Mouse (Mus musculus) heart, embryonic 14.5 days (tissue): ENCODE measurements around the gene Gm17631. TPM values are rescaled to one million over a fixed set of nuclear protein-coding genes. Genes with fewer than 3 reads are reported as not detected.
"Not testable (repeated sequence)": the region's sequence is repeated elsewhere in the genome, so short reads cannot be mapped to it uniquely, and the experiment has no call there.

Experiments used
- ATAC-seq: fragments of 200-750 bp; cut with Nextera tagmentation; 2 replicates; pipeline ENCODE4 v1.8.0; 2017; ENCODE audit warnings: low read depth, moderate TSS enrichment; ENCODE audit not compliant: insufficient number of reproducible peaks, insufficient read depth, low FRiP score
- H3K27ac ChIP-seq, 2 experiments: fragments of 200-500 bp in 1 of 2; fragments of 300-500 bp in 1 of 2; sonication (generic) in 1 of 2; replicated peaks in 1 of 2; 2 replicates each; pipeline ENCODE4 v1.5.1; 2012 to 2014; ENCODE audit warnings: low read depth in 2 of 2, low read length in 2 of 2, control low read depth in 1 of 2, mild to moderate bottlenecking in 1 of 2, mixed read lengths in 1 of 2; ENCODE audit not compliant: control insufficient read depth in 1 of 2, insufficient read depth in 1 of 2
- H3K27me3 ChIP-seq: fragments of 300-500 bp; sonication (generic); 2 replicates; pipeline ENCODE4 v1.6.1; 2014; ENCODE audit warnings: mild to moderate bottlenecking, low read length, control low read depth; ENCODE audit not compliant: control insufficient read depth, insufficient read depth
- H3K36me3 ChIP-seq: fragments of 300-500 bp; sonication (generic); 2 replicates; pipeline ENCODE4 v1.6.1; 2014; ENCODE audit warnings: mild to moderate bottlenecking, control low read depth, low read length, mixed read lengths; ENCODE audit not compliant: control insufficient read depth, insufficient read depth
- H3K4me1 ChIP-seq, 2 experiments: fragments of 200-500 bp in 1 of 2; fragments of 300-500 bp in 1 of 2; sonication (generic) in 1 of 2; 2 replicates each; pipeline ENCODE4 v1.6.1; 2012 to 2014; ENCODE audit warnings: low read length in 2 of 2, control low read depth in 1 of 2, mixed read lengths in 1 of 2; ENCODE audit not compliant: control insufficient read depth in 2 of 2, insufficient read depth in 2 of 2
- H3K4me2 ChIP-seq: fragments of 300-500 bp; sonication (generic); 2 replicates; pipeline ENCODE4 v1.6.1; 2014; ENCODE audit warnings: mild to moderate bottlenecking, low read length
- H3K4me3 ChIP-seq, 2 experiments: fragments of 200-500 bp in 1 of 2; fragments of 300-500 bp in 1 of 2; sonication (generic) in 1 of 2; 2 replicates each; pipeline ENCODE4 v1.5.1; 2012 to 2014; ENCODE audit warnings: low read length in 2 of 2, mild to moderate bottlenecking in 2 of 2, control low read depth in 1 of 2, low read depth in 1 of 2, moderate library complexity in 1 of 2; ENCODE audit not compliant: control insufficient read depth in 1 of 2, insufficient read depth in 1 of 2
- H3K9ac ChIP-seq: fragments of 300-500 bp; sonication (generic); 2 replicates; pipeline ENCODE4 v1.6.1; 2014; ENCODE audit warnings: mild to moderate bottlenecking, low read length
- H3K9me3 ChIP-seq: fragments of 300-500 bp; sonication (generic); 2 replicates; pipeline ENCODE4 v1.6.1; 2016; ENCODE audit warnings: low read length, control low read depth; ENCODE audit not compliant: control insufficient read depth
- WGBS: fragments of 180-500 bp; shearing (Covaris S2); extraction: QIAGEN DNeasy Blood & Tissue Kit; methylation state at CpG from one replicate; pipeline ENCODE4 v1.1.7; 2014; 5-methylcytosine and 5-hydroxymethylcytosine counted together
- polyA plus RNA-seq: library from polyadenylated mRNA; unstranded; fragments of >200 nt; fragmentation: Nextera tagmentation; extraction: Ambion mirVana; gene quantifications from 2 replicates; pipeline ENCODE4 v1.2.1, GENCODE M21; 2014

Gene Gm17631
- not detected in 2 replicates for polyA plus RNA-seq

DNA sequence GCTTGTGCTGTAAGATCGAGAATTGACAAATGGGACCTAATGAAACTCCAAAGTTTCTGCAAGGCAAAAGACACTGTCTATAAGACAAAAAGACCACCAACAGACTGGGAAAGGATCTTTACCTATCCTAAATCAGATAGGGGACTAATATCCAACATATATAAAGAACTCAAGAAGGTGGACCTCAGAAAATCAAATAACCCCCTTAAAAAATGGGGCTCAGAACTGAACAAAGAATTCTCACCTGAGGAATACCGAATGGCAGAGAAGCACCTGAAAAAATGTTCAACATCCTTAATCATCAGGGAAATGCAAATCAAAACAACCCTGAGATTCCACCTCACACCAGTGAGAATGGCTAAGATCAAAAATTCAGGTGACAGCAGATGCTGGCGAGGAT is at the start of gene Gm17631:
TSS of gene Gm17631 (plus strand) at position 301 of the 400 bp plus-strand sequence.
- H3K9ac ChIP-seq, H3K4me1 ChIP-seq, H3K27ac ChIP-seq, H3K4me2 ChIP-seq, ATAC-seq, H3K9me3 ChIP-seq, H3K27me3 ChIP-seq, H3K36me3 ChIP-seq, H3K4me3 ChIP-seq: not testable (repeated sequence)
- WGBS = no CpG with 5 or more reads among the region's 3 CpGs

DNA sequence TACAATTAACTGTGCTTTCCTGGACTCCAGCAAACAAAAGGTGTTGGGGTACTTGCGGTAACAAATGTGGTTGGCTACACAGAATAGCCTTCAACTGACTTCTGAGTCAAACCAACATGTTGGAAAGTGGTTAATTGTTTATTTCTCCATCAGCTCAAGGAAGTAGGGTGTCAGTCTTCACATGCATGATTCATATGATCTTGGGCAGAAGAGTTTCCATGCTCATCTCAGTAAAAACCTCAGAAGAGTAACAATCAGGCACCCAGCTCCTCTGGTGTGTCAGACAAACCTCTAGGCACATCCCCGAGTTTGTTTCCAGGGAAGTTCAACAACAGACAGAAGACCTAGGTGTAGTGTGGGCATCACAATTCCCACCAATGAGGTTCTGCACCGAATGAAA is 44.7 kb upstream of the Gm17631 start:
- 51% methylated on average over 3 of the region's 3 CpGs for WGBS
- no peak overlapping the region for H3K27ac ChIP-seq
- no peaks in the 10 kb centered on the region for H3K4me1 ChIP-seq
- H3K9me3 ChIP-seq = 0 out of 2 replicates have a peak, but pooled peaks cover 5% of the 10 kb centered on the region
- no peaks in the 10 kb centered on the region for H3K36me3 ChIP-seq
- no peaks in the 10 kb centered on the region for H3K27me3 ChIP-seq
- H3K4me3 ChIP-seq = no peak overlapping the region
- H3K9ac ChIP-seq = no peak overlapping the region
- H3K4me2 ChIP-seq = no peak overlapping the region
- no peak for ATAC-seq

DNA sequence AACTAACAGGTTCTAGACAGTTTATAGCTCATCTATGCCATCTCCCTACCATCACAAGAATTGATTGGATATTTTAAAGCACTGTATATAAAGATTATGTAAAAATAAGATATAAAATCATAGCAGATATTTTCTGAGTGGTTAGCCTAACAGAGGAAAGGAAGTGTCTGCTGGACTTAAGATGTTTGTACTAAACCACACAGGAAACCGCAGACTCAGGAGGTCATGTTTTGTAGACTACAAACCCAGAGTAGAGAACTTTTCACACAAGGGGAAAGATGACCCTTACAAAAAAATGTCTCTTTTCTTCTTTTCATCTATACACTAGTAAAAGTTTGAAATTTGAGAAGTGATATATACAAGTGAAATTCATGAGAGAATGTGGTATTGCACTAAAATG is 38.4 kb upstream of the Gm17631 start:
- 69% methylated on average over 1 of the region's 1 CpGs for WGBS
- Histone ChIP-seq H3K4me3 (no peak overlapping the region), H3K9ac (no peak overlapping the region), H3K4me1 (no peaks in the 10 kb centered on the region), H3K4me2 (no peak overlapping the region), H3K27me3 (no peaks in the 10 kb centered on the region), H3K9me3 (0 out of 2 replicates have a peak, but pooled peaks cover 7% of the 10 kb centered on the region), H3K36me3 (no peaks in the 10 kb centered on the region), H3K27ac (no peak overlapping the region)
- ATAC-seq = no peak

DNA sequence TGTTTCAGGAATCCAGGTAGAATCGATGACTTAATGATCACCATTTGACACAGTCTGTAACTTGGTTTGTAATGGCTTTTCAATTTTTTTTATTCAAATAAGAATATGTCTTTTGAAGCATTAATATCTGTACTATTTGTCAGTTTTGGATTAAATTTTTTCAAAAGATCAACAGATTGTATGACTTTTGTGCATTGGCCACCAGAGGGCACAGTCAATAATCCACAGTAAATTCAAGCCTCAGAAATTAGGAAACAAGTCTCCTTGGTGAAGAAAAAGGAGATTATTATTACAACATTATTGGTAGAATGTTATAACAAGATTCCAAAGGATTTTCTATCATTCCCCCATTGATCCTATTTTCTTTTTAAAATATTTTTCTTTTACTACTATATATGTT is 36.9 kb upstream of the Gm17631 start:
- Histone ChIP-seq H3K27me3 (no peaks in the 10 kb centered on the region), H3K4me1 (no peaks in the 10 kb centered on the region), H3K4me2 (no peak overlapping the region), H3K9me3 (0 out of 2 replicates have a peak, but pooled peaks cover 6% of the 10 kb centered on the region), H3K4me3 (no peak overlapping the region), H3K36me3 (no peaks in the 10 kb centered on the region), H3K27ac (no peak overlapping the region), H3K9ac (no peak overlapping the region)
- WGBS = 70% methylated on average over 1 of the region's 1 CpGs
- no peak for ATAC-seq

DNA sequence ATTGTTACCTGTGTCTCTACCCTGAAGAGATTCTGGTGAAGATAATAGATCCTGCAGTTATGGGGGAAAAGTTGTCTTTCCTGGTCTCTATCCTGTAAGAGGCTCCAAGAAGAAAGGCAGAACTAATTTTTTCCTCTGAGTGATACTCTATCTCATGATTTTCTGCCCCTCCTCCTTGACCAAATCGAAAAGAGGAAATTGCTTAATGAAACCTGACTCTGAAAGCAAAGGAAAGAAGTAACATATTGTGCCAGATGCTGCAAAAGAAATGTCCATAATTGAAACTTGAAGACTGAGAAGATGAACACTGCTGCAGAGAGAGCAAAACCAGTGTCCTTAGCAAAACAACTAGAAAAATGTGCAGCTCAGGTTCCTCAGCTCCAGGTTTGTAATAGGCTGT is 14.1 kb downstream of the Gm17631 start, which contains the start of gene Klra17:
TSS of gene Klra17 (minus strand) at position 124 of the 400 bp plus-strand sequence.
- Histone ChIP-seq H3K27me3 (no peaks in the 10 kb centered on the region), H3K9ac (no peak within 1 kb of the TSS), H3K27ac (no peak within 1 kb of the TSS), H3K4me1 (no peaks in the 10 kb centered on the region), H3K36me3 (no peaks in the 10 kb centered on the region), H3K9me3 (peaks cover 5% of the 10 kb centered on the region; the same call in 1 of the 2 replicates), H3K4me3 (no peak within 1 kb of the TSS), H3K4me2 (no peak within 1 kb of the TSS)
- no peak for ATAC-seq
- WGBS = 52% methylated on average over 1 of the region's 1 CpGs

DNA sequence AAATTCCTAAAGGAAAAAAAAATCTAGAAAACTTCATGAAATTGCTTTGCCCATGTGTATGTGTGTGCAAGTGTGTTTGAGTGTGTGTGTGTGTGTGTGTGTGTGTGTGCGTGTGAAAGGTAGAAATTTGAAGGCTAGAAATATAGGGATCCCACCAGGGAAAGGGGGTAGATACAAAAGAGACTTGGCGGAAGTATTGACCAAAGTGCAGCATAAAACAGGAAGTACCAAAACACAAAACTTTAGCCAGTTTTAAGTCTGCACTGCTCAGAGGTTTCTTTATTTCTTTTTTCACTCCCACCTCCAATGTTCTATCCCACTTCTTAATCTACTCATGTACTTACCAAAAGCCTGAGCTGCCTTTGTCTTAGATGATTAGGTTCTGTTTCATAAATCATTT is 20.1 kb downstream of the Gm17631 start:
- H3K36me3 ChIP-seq = no peaks in the 10 kb centered on the region
- no peak overlapping the region for H3K4me3 ChIP-seq
- ATAC-seq = no peak
- H3K27me3 ChIP-seq = no peaks in the 10 kb centered on the region
- H3K9ac ChIP-seq = no peak overlapping the region
- H3K4me2 ChIP-seq = no peak overlapping the region
- no peak overlapping the region for H3K27ac ChIP-seq
- no peaks in the 10 kb centered on the region for H3K4me1 ChIP-seq
- 0 out of 2 replicates have a peak, but pooled peaks cover 15% of the 10 kb centered on the region for H3K9me3 ChIP-seq
- WGBS = 70% methylated on average over 2 of the region's 2 CpGs

Other genes starting within 250 kb of the Gm17631 start
- 0.13 TPM in 1 of 2 replicates, not detected in the other for gene Klrk1, start 238.8 kb upstream of the Gm17631 start, polyA plus RNA-seq
- gene Klrc3, start 219.3 kb upstream of the Gm17631 start, polyA plus RNA-seq = not detected in 2 replicates
- gene Klrc2, start 202.0 kb upstream of the Gm17631 start, polyA plus RNA-seq = not detected in 2 replicates
- not detected in 2 replicates for gene Klrc1, start 183.7 kb upstream of the Gm17631 start, polyA plus RNA-seq
- not detected in 2 replicates for gene Klri1, start 145.5 kb upstream of the Gm17631 start, polyA plus RNA-seq
- gene Klri2, start 122.2 kb upstream of the Gm17631 start, polyA plus RNA-seq = not detected in 2 replicates
- gene Gm156, start 78.4 kb upstream of the Gm17631 start, polyA plus RNA-seq = not detected in 2 replicates
- gene Klra17, start 14.0 kb downstream of the Gm17631 start, polyA plus RNA-seq = not detected in 2 replicates
- gene Klra5, start 55.0 kb downstream of the Gm17631 start, polyA plus RNA-seq = not detected in 2 replicates
- gene Klra6, start 164.3 kb downstream of the Gm17631 start, polyA plus RNA-seq = not detected in 2 replicates
- gene Klra4, start 204.6 kb downstream of the Gm17631 start, polyA plus RNA-seq = not detected in 2 replicates